Mouse (Mus musculus) CH12.LX (cell line): Measurements from ENCODE around the gene Itpr1. TPM values are rescaled to one million over a fixed set of nuclear protein-coding genes. Genes with fewer than 3 reads are reported as not detected.

ENCODE experiments used
- DNase-seq: peaks from one replicate; pipeline ENCODE4 v3.0.0-alpha.2; 2013; ENCODE audit errors: extremely low read depth
- H3K27ac ChIP-seq: 2 replicates; pipeline ENCODE4 v1.5.1; 2012; ENCODE audit warnings: low read depth, mild to moderate bottlenecking, control low read depth, moderate library complexity; ENCODE audit not compliant: insufficient read depth
- H3K27me3 ChIP-seq: replicated peaks from 2 replicates; pipeline ENCODE3; 2012; ENCODE audit warnings: inconsistent platforms
- H3K36me3 ChIP-seq, 2 experiments: replicated peaks in 1 of 2; 2 replicates each; pipeline versions ENCODE3 to v1.6.1; 2012; ENCODE audit warnings: inconsistent platforms in 1 of 2, low read length in 1 of 2, mild to moderate bottlenecking in 1 of 2, mixed read lengths in 1 of 2, moderate library complexity in 1 of 2; ENCODE audit not compliant: control insufficient read depth in 1 of 2, insufficient read depth in 1 of 2
- H3K4me1 ChIP-seq, 2 experiments: 2 replicates each; pipeline ENCODE4 v1.6.1; 2012; ENCODE audit warnings: inconsistent platforms in 1 of 2, moderate library complexity in 1 of 2; ENCODE audit not compliant: insufficient read depth in 2 of 2, control insufficient read depth in 1 of 2
- H3K4me2 ChIP-seq: 2 replicates; pipeline ENCODE4 v1.6.1; 2012; ENCODE audit warnings: low read depth, mild to moderate bottlenecking, control low read depth; ENCODE audit not compliant: poor library complexity, insufficient read depth, severe bottlenecking
- H3K4me3 ChIP-seq, 3 experiments: fragments of 150-350 bp in 1 of 3; sonication (generic) in 1 of 3; replicated peaks in 1 of 3; 2 replicates each; pipeline versions ENCODE3 to v1.5.1; 2011 to 2012; ENCODE audit warnings: low read depth in 2 of 3, low read length in 2 of 3, mild to moderate bottlenecking in 2 of 3, moderate library complexity in 2 of 3, control low read depth in 1 of 3, improper control_type of control experiment in 1 of 3, inconsistent platforms in 1 of 3, mixed read lengths in 1 of 3; ENCODE audit not compliant: poor library complexity in 1 of 3
- H3K79me2 ChIP-seq: replicated peaks from 2 replicates; pipeline ENCODE4 v1.6.1; 2012; ENCODE audit warnings: mild to moderate bottlenecking, moderate library complexity; ENCODE audit not compliant: control insufficient read depth, poor library complexity, insufficient read depth, severe bottlenecking; ENCODE audit errors: extremely low read depth
- H3K9ac ChIP-seq: 2 replicates; pipeline ENCODE4 v1.6.1; 2012; ENCODE audit warnings: low read depth, mild to moderate bottlenecking, control low read depth, moderate library complexity; ENCODE audit not compliant: insufficient read depth
- H3K9me3 ChIP-seq: replicated peaks from 2 replicates; pipeline ENCODE3; 2012; ENCODE audit warnings: low read length, inconsistent platforms, mixed read lengths
- CHD1 ChIP-seq: IDR thresholded peaks from 2 replicates; pipeline ENCODE4 v1.6.1; 2012; ENCODE audit warnings: low read depth, low read length, improper control_type of control experiment, inconsistent platforms
- CHD2 ChIP-seq: IDR thresholded peaks from 2 replicates; pipeline ENCODE4 v1.6.1; 2011; ENCODE audit warnings: low read length, improper control_type of control experiment
- E2F4 ChIP-seq: IDR thresholded peaks from 2 replicates; pipeline ENCODE4 v1.6.1; 2011; ENCODE audit warnings: low read depth, low read length, improper control_type of control experiment; ENCODE audit not compliant: insufficient replicate concordance
- ELF1 ChIP-seq: IDR thresholded peaks from 2 replicates; pipeline ENCODE4 v1.6.1; 2014; ENCODE audit warnings: low read depth, mild to moderate bottlenecking, inconsistent platforms, low read length, improper control_type of control experiment
- IRF4 ChIP-seq: IDR thresholded peaks from 2 replicates; pipeline ENCODE4 v1.6.1; 2014; ENCODE audit warnings: low read depth, mild to moderate bottlenecking, inconsistent platforms, low read length, improper control_type of control experiment
- MAFK ChIP-seq: IDR thresholded peaks from 2 replicates; pipeline ENCODE4 v1.6.1; 2011; ENCODE audit warnings: low read length, improper control_type of control experiment; ENCODE audit not compliant: insufficient replicate concordance
- MEF2A ChIP-seq: IDR thresholded peaks from 2 replicates; pipeline ENCODE4 v1.6.1; 2014; ENCODE audit warnings: low read depth, mild to moderate bottlenecking, inconsistent platforms, low read length, improper control_type of control experiment, borderline replicate concordance
- MYC ChIP-seq: IDR thresholded peaks from 2 replicates; pipeline ENCODE4 v1.6.1; 2011; ENCODE audit warnings: low read depth, mild to moderate bottlenecking, improper control_type of control experiment, low read length
- NELFE ChIP-seq: IDR thresholded peaks from 2 replicates; pipeline ENCODE4 v1.6.1; 2011; ENCODE audit warnings: low read depth, low read length, improper control_type of control experiment
- PAX5 ChIP-seq: IDR thresholded peaks from 2 replicates; pipeline ENCODE4 v1.6.1; 2012; ENCODE audit warnings: low read length, inconsistent platforms, mixed read lengths
- POLR2AphosphoS2 ChIP-seq: IDR thresholded peaks from 2 replicates; pipeline ENCODE4 v1.6.1; 2011; ENCODE audit warnings: low read depth, low read length, improper control_type of control experiment
- RAD21 ChIP-seq: IDR thresholded peaks from 2 replicates; pipeline ENCODE4 v1.6.1; 2011; ENCODE audit warnings: low read depth, mild to moderate bottlenecking, low read length, improper control_type of control experiment, moderate library complexity
- RCOR1 ChIP-seq: conservative IDR thresholded peaks from 2 replicates; pipeline ENCODE4 v1.6.1; 2012; ENCODE audit warnings: low read depth, mild to moderate bottlenecking, inconsistent platforms, low read length, improper control_type of control experiment
- SIN3A ChIP-seq: IDR thresholded peaks from 2 replicates; pipeline ENCODE4 v1.6.1; 2012; ENCODE audit warnings: low read length, improper control_type of control experiment, inconsistent platforms
- ZNF384 ChIP-seq: IDR thresholded peaks from 2 replicates; pipeline ENCODE4 v1.6.1; 2012; ENCODE audit warnings: low read depth, low read length, improper control_type of control experiment, inconsistent platforms
- dilution Hi-C: fragments of 300-500 bp; cut with MboI; formaldehyde crosslinking; loops from 2 replicates; pipeline ENCODE4 v1.14.3; 2020; ENCODE audit warnings: low sequenced_read_pairs; ENCODE audit not compliant: extremely low pct_unique_long_range_greater_than_20kb, extremely low pct_ligation_motif_present
- in situ Hi-C: fragments of 300-500 bp; cut with MboI; formaldehyde crosslinking; loops from 3 replicates; pipeline ENCODE4 v1.14.3; 2019; ENCODE audit warnings: low sequenced_read_pairs, low pct_ligation_motif_present, low pct_unique_long_range_greater_than_20kb, mixed read lengths
- polyA plus RNA-seq: library from polyadenylated mRNA; unstranded; fragments of >175 nt; gene quantifications from 2 replicates; pipeline ENCODE4 v1.2.1, GENCODE M21; 2012; ENCODE audit warnings: low read depth; ENCODE audit not compliant: insufficient read length
- total RNA-seq, 2 experiments: library from RNA; depleted of rRNA; stranded (reverse); fragments of 300-350 nt in 1 of 2; fragments of >200 nt in 1 of 2; gene quantifications; 2 replicates each; pipeline ENCODE4 v1.2.3; 2012 to 2014

The Itpr1 gene
- total and polyA plus RNA-seq, 3 experiments = 42.8 to 73.1 (median 53.4) TPM

GRCm38 (mm10) chr6:108493753-108494152, 280.9 kb downstream of the Itpr1 start:
- no peak for DNase-seq
- Histone ChIP-seq H3K4me3 (no peak overlapping the region), H3K9ac (no peak overlapping the region), H3K27me3 (no peaks in the 10 kb centered on the region), H3K36me3 (peaks cover 71 to 95% of the 10 kb centered on the region in 2 experiments), H3K79me2 (no peaks in the 10 kb centered on the region)
- in situ Hi-C loops (no loop called here), dilution Hi-C loops (no loop called here)
- TF ChIP-seq E2F4 (no peak), PAX5 (no peak), NELFE (no peak), ZNF384 (no peak), RAD21 (no peak), IRF4 (no peak), SIN3A (no peak), POLR2AphosphoS2 (no peak), ELF1 (no peak), MEF2A (no peak), MAFK (no peak)
- TF ChIP-seq, all 38 proteins: peak for 0
- Histone ChIP-seq H3K4me2 (no peak overlapping the region), H3K9me3 (no peaks in the 10 kb centered on the region), H3K4me1 (peaks cover 11 to 33% of the 10 kb centered on the region in 2 experiments; a peak in 3 of 4 replicates), H3K27ac (no peak overlapping the region)

GRCm38 (mm10) chr6:108494185-108494804, 281.4 kb downstream of the Itpr1 start:
- no peak overlapping the region for H3K4me2 ChIP-seq
- H3K27me3 ChIP-seq = no peaks in the 10 kb centered on the region
- in situ Hi-C loops (no loop called here), dilution Hi-C loops (no loop called here)
- H3K9ac ChIP-seq = no peak overlapping the region
- H3K27ac ChIP-seq = no peak overlapping the region
- no peak overlapping the region for H3K4me3 ChIP-seq
- TF ChIP-seq RAD21 (no peak), ZNF384 (no peak), MYC (no peak), RCOR1 (no peak), CHD2 (no peak), CHD1 (no peak), ELF1 (no peak)
- no peaks in the 10 kb centered on the region for H3K9me3 ChIP-seq
- H3K4me1 ChIP-seq = peaks cover 11 to 31% of the 10 kb centered on the region in 2 experiments; a peak in 3 of 4 replicates
- no peak for DNase-seq
- H3K79me2 ChIP-seq = no peaks in the 10 kb centered on the region
- H3K36me3 ChIP-seq = peaks cover 69 to 95% of the 10 kb centered on the region in 2 experiments
